Mouse (Mus musculus): ENCODE data around the gene Krtap31-1. TPM values are rescaled to one million over a fixed set of nuclear protein-coding genes. Genes with fewer than 3 reads are reported as not detected.
"Not testable (repeated sequence)": the region's sequence is repeated elsewhere in the genome, so short reads cannot be mapped to it uniquely, and the experiment has no call there.

The Krtap31-1 gene
- polyA plus RNA-seq (2015; fragmentation: Nextera tagmentation; extraction: Ambion mirVana) = not detected in 2 replicates

DNA sequence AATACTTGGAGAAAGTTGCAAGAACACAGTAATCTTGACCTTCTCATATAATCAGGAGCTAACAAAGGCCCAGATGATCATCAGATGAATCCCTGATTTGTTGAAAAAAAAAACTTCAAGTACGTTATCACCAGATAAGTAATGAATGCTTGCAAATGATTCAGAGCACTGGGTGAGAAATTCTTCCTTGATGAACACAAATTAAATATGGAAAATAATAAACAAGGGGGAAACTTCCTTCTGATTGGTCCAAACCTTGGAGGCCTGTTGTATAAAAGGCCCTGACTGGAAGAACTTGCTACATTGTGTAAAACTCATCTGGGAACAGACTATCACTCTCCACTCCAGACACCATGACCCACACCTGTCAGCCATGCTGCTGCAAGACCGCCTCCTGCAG lies at the start of gene Krtap31-1:
TSS of gene Krtap31-1 (plus strand) at position 301 of the 400 bp plus-strand sequence.
- Histone ChIP-seq H3K4me3 (no peak within 1 kb of the TSS), H3K27me3 (no peaks in the 10 kb centered on the region), H3K36me3 (no peaks in the 10 kb centered on the region), H3K4me1 (no peaks in the 10 kb centered on the region), H3K4me2 (no peak within 1 kb of the TSS), H3K9ac (no peak within 1 kb of the TSS), H3K27ac (no peak within 1 kb of the TSS), H3K9me3 (no peaks in the 10 kb centered on the region)
- WGBS = 69% methylated on average over 2 of the region's 2 CpGs
- ATAC-seq (ENCODE audit: borderline replicate concordance, extremely low read depth, low FRiP score, low TSS enrichment) = no peak

DNA sequence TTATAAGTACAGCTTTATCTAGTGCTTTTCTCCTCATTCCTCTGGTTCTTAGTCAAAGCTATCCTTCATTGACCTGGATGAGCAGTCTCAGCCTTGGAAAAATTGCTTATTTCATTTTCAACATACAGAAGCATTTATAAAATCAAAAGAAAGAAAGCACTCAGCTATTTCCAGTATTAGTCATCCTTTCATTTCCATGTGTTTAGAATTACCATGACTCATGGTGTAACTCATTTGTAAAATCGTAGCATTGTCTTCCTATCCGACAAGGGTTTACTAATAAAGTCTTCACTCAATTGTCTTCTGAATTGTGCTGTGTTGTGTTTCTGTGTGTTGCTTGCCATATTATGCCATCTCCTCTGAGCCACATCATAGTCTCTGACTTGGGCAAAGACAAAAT lies 49.0 kb upstream of the Krtap31-1 start:
- no peak overlapping the region for H3K9ac ChIP-seq
- H3K4me1 ChIP-seq = no peaks in the 10 kb centered on the region
- H3K9me3 ChIP-seq = no peaks in the 10 kb centered on the region
- no peaks in the 10 kb centered on the region for H3K27me3 ChIP-seq
- no peaks in the 10 kb centered on the region for H3K36me3 ChIP-seq
- WGBS = 69% methylated on average over 2 of the region's 2 CpGs
- H3K27ac ChIP-seq = no peak overlapping the region
- no peak overlapping the region for H3K4me3 ChIP-seq
- no peak for ATAC-seq (ENCODE audit: borderline replicate concordance, extremely low read depth, low FRiP score, low TSS enrichment)
- no peak overlapping the region for H3K4me2 ChIP-seq

DNA sequence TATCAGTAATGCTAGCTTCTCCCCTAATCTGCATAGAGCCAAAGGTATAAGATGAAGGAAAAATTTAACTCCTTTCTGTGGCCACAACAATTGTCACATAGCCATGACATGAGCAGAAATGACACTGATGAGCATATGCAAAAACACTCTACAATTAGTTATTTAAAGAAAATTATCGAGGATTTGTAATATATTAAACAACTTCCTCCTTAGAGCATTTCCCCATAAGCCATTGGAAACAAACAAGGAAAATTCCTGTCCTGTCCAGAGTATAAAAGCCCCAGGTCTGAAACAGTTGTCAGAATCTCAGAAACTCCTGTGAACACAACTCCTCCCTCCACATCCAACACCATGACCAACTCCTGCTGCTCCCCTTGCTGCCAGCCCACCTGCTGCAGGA lies 43.5 kb upstream of the Krtap31-1 start, which contains the start of gene Gm11559:
TSS of gene Gm11559 (plus strand) at position 301 of the 400 bp plus-strand sequence.
- not testable (repeated sequence) for H3K27me3 ChIP-seq; H3K4me1 ChIP-seq; H3K4me3 ChIP-seq; H3K9me3 ChIP-seq; H3K4me2 ChIP-seq; H3K36me3 ChIP-seq; H3K27ac ChIP-seq; ATAC-seq (ENCODE audit: borderline replicate concordance, extremely low read depth, low FRiP score, low TSS enrichment); H3K9ac ChIP-seq
- WGBS = 61% methylated on average over 1 of the region's 1 CpGs

DNA sequence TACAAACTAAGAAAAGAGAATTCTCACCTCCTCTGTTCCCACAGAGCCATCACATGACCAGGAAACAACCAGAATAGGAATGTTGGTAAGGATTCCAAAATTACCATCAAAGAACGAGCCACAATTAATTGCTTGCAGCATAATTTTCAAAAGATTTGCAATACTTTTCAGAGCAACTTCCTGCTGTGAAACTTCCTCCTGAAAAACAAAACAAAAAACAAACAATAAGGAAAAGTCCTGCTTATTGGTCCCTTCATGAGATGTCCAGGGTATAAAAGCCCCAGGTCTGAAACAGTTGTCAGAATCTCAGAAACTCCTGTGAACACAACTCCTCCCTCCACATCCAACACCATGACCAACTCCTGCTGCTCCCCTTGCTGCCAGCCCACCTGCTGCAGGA lies 34.6 kb upstream of the Krtap31-1 start, which contains the start of gene Krtap9-1:
TSS of gene Krtap9-1 (plus strand) at position 301 of the 400 bp plus-strand sequence.
- ATAC-seq (ENCODE audit: borderline replicate concordance, extremely low read depth, low FRiP score, low TSS enrichment); H3K9me3 ChIP-seq; H3K4me1 ChIP-seq; H3K9ac ChIP-seq; H3K27ac ChIP-seq; H3K4me2 ChIP-seq; H3K36me3 ChIP-seq; H3K27me3 ChIP-seq; H3K4me3 ChIP-seq: not testable (repeated sequence)
- WGBS = 48% methylated on average over 1 of the region's 1 CpGs

DNA sequence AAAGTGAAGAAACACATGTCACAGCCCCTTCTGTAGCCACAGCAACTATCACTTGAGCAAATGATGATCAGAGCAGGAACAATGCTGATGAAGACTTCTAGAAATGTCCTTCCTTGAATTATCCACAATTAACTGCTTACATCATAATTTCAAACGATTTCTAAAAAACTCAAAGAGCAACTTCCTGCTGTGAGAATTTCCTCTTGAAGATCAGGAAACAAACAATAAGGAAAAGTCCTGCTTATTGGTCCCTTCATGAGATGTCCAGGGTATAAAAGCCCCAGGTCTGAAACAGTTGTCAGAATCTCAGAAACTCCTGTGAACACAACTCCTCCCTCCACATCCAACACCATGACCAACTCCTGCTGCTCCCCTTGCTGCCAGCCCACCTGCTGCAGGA lies 28.8 kb upstream of the Krtap31-1 start, which contains the start of gene Gm11567:
TSS of gene Gm11567 (plus strand) at position 301 of the 400 bp plus-strand sequence.
- not testable (repeated sequence) for H3K27ac ChIP-seq; H3K9me3 ChIP-seq; H3K27me3 ChIP-seq; H3K4me3 ChIP-seq; H3K4me2 ChIP-seq; H3K9ac ChIP-seq; H3K4me1 ChIP-seq; H3K36me3 ChIP-seq; ATAC-seq (ENCODE audit: borderline replicate concordance, extremely low read depth, low FRiP score, low TSS enrichment)
- 33% methylated on average over 1 of the region's 1 CpGs for WGBS

DNA sequence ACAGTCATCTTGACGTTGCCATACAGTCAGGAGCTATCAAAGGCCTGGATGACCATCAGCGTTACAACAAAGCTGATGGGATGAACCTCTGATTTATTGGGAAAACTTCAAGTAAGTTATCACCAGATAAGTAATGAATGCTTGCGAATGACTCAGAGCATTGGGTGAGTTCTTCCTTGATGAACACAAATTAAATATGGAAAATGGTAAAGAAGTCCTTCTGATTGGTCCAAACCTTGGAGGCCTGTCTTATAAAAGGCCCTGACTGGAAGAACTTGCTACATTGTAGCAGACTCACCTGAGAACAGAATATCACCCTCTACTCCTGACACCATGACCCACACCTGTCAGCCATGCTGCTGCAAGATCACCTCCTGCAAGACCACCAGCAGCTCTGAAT lies 6.7 kb downstream of the Krtap31-1 start, which contains the start of gene Gm11565:
TSS of gene Gm11565 (plus strand) at position 301 of the 400 bp plus-strand sequence.
- no peak within 1 kb of the TSS for H3K9ac ChIP-seq
- ATAC-seq (ENCODE audit: borderline replicate concordance, extremely low read depth, low FRiP score, low TSS enrichment) = no peak

DNA sequence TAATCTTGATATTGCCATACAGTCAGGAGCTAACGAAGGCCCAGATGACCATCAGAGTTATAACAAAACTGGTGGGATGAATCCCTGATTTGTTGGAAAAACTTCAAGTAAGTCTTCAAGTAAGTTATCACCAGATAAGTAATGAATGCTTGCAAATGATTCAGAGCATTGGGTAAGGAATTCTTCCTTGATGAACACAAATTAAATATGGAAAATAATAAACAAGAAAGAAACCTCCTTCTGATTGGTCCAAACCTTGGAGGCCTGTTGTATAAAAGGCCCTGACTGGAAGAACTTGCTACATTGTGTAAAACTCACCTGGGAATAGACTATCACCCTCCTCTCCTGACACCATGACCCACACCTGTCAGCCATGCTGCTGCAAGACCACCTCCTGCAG lies 28.3 kb downstream of the Krtap31-1 start, which contains the start of gene Krtap31-2:
TSS of gene Krtap31-2 (plus strand) at position 301 of the 400 bp plus-strand sequence.
- ATAC-seq (ENCODE audit: borderline replicate concordance, extremely low read depth, low FRiP score, low TSS enrichment) = no peak
- Histone ChIP-seq H3K27me3 (peaks cover 3% of the 10 kb centered on the region; the same call in 1 of the 2 replicates), H3K9ac (no peak within 1 kb of the TSS), H3K4me1 (no peaks in the 10 kb centered on the region), H3K4me2 (no peak within 1 kb of the TSS), H3K36me3 (no peaks in the 10 kb centered on the region), H3K27ac (no peak within 1 kb of the TSS), H3K9me3 (no peaks in the 10 kb centered on the region), H3K4me3 (no peak within 1 kb of the TSS)
- 75% methylated on average over 1 of the region's 1 CpGs for WGBS

More for the DNA sequence above, 6.7 kb downstream of the Krtap31-1 start, which contains the start of gene Gm11565:
- WGBS = 89% methylated on average over 3 of the region's 3 CpGs
- Histone ChIP-seq H3K4me2 (no peak within 1 kb of the TSS), H3K4me1 (no peaks in the 10 kb centered on the region), H3K27me3 (no peaks in the 10 kb centered on the region), H3K9me3 (no peaks in the 10 kb centered on the region), H3K27ac (no peak within 1 kb of the TSS), H3K4me3 (no peak within 1 kb of the TSS), H3K36me3 (no peaks in the 10 kb centered on the region)

DNA sequence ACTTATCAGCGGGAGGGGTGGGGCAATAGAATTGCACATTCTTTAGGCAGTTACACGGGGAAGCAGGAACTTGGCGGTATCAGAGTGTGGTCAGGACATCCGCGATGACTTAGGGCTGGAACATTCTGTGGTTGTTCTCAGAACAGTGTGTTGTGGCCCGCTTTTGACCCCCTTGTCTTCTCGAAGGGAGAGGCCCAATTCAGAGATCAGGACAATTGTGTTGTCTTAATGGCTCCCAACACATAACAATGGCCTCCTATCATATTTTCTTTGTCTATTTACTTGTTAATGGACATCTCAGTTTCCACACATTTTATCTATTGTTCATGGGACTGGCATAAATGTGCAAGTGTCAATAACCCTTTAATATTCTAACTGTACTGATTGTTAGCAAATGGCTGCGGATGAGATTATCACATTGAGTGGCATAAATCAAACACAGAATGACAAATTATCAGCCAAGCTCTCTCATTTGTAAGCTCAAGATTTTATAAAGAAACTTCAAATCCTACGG lies 30.1 kb downstream of the Krtap31-1 start:
- Histone ChIP-seq H3K36me3 (no peaks in the 10 kb centered on the region), H3K4me3 (no peak overlapping the region), H3K9ac (no peak overlapping the region), H3K27me3 (no peaks in the 10 kb centered on the region), H3K4me2 (no peak overlapping the region), H3K27ac (no peak overlapping the region), H3K4me1 (no peaks in the 10 kb centered on the region), H3K9me3 (no peaks in the 10 kb centered on the region)
- 76% methylated on average over 9 of the region's 9 CpGs for WGBS
- ATAC-seq (ENCODE audit: borderline replicate concordance, extremely low read depth, low FRiP score, low TSS enrichment) = no peak

DNA sequence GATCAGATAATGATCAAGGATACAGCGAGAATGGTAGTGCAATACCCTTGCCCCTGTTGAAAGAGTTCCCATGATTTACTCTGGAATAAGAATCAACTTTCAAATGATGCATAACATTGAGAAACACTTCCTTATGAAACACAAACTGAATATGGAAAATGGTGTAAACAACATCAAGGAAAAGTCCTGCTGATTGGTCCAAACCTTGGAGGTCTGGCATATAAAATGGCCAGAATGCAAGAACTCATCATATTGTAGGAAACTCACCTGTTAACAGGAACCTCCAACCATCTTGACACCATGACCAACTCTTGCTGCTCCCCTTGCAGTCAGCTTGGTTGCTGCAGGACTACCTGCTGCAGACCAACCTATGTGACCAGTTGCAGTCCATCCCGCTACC lies 40.5 kb downstream of the Krtap31-1 start, which contains the start of gene Krtap9-5:
TSS of gene Krtap9-5 (plus strand) at position 301 of the 400 bp plus-strand sequence.
- Histone ChIP-seq H3K36me3 (no peaks in the 10 kb centered on the region), H3K27me3 (no peaks in the 10 kb centered on the region), H3K4me1 (no peaks in the 10 kb centered on the region), H3K9ac (no peak within 1 kb of the TSS), H3K9me3 (no peaks in the 10 kb centered on the region), H3K4me3 (no peak within 1 kb of the TSS), H3K27ac (no peak within 1 kb of the TSS), H3K4me2 (no peak within 1 kb of the TSS)
- 85% methylated on average over 2 of the region's 2 CpGs for WGBS
- no peak for ATAC-seq (ENCODE audit: borderline replicate concordance, extremely low read depth, low FRiP score, low TSS enrichment)

Other genes with a start within 250 kb of the Krtap31-1 start
- not detected in 2 replicates for gene Gm11563, start 249.0 kb upstream of the Krtap31-1 start, polyA plus RNA-seq (2015; fragmentation: Nextera tagmentation; extraction: Ambion mirVana)
- gene Krtap4-6, start 242.0 kb upstream of the Krtap31-1 start, polyA plus RNA-seq (2015; fragmentation: Nextera tagmentation; extraction: Ambion mirVana) = not detected in 2 replicates
- not detected in 2 replicates for gene Gm14190, start 217.2 kb upstream of the Krtap31-1 start, polyA plus RNA-seq (2015; fragmentation: Nextera tagmentation; extraction: Ambion mirVana)
- gene Gm14180, start 173.6 kb upstream of the Krtap31-1 start, polyA plus RNA-seq (2015; fragmentation: Nextera tagmentation; extraction: Ambion mirVana) = not detected in 2 replicates
- gene Gm11595, start 135.0 kb upstream of the Krtap31-1 start, polyA plus RNA-seq (2015; fragmentation: Nextera tagmentation; extraction: Ambion mirVana) = not detected in 2 replicates
- not detected in 2 replicates for gene Krtap4-8, start 127.2 kb upstream of the Krtap31-1 start, polyA plus RNA-seq (2015; fragmentation: Nextera tagmentation; extraction: Ambion mirVana)
- gene Krtap4-9, start 122.7 kb upstream of the Krtap31-1 start, polyA plus RNA-seq (2015; fragmentation: Nextera tagmentation; extraction: Ambion mirVana) = not detected in 2 replicates
- not detected in 2 replicates for gene Gm11596, start 114.5 kb upstream of the Krtap31-1 start, polyA plus RNA-seq (2015; fragmentation: Nextera tagmentation; extraction: Ambion mirVana)
- gene Gm11569, start 109.0 kb upstream of the Krtap31-1 start, polyA plus RNA-seq (2015; fragmentation: Nextera tagmentation; extraction: Ambion mirVana) = not detected in 2 replicates
- gene Gm11554, start 103.5 kb upstream of the Krtap31-1 start, polyA plus RNA-seq (2015; fragmentation: Nextera tagmentation; extraction: Ambion mirVana) = not detected in 2 replicates
- not detected in 2 replicates for gene Krtap4-13, start 98.0 kb upstream of the Krtap31-1 start, polyA plus RNA-seq (2015; fragmentation: Nextera tagmentation; extraction: Ambion mirVana)
- gene Gm11564, start 92.3 kb upstream of the Krtap31-1 start, polyA plus RNA-seq (2015; fragmentation: Nextera tagmentation; extraction: Ambion mirVana) = not detected in 2 replicates
- not detected in 2 replicates for gene 2300003K06Rik, start 69.9 kb upstream of the Krtap31-1 start, polyA plus RNA-seq (2015; fragmentation: Nextera tagmentation; extraction: Ambion mirVana)
- not detected in 2 replicates for gene Krtap4-16, start 56.3 kb upstream of the Krtap31-1 start, polyA plus RNA-seq (2015; fragmentation: Nextera tagmentation; extraction: Ambion mirVana)
- gene Gm11568, start 50.0 kb upstream of the Krtap31-1 start, polyA plus RNA-seq (2015; fragmentation: Nextera tagmentation; extraction: Ambion mirVana) = not detected in 2 replicates
- gene Gm11559, start 43.4 kb upstream of the Krtap31-1 start, polyA plus RNA-seq (2015; fragmentation: Nextera tagmentation; extraction: Ambion mirVana) = not detected in 2 replicates
- gene Krtap9-1, start 34.5 kb upstream of the Krtap31-1 start, polyA plus RNA-seq (2015; fragmentation: Nextera tagmentation; extraction: Ambion mirVana) = not detected in 2 replicates
- not detected in 2 replicates for gene Gm11567, start 28.7 kb upstream of the Krtap31-1 start, polyA plus RNA-seq (2015; fragmentation: Nextera tagmentation; extraction: Ambion mirVana)
- not detected in 2 replicates for gene Gm11565, start 6.8 kb downstream of the Krtap31-1 start, polyA plus RNA-seq (2015; fragmentation: Nextera tagmentation; extraction: Ambion mirVana)
- not detected in 2 replicates for gene Krtap31-2, start 28.4 kb downstream of the Krtap31-1 start, polyA plus RNA-seq (2015; fragmentation: Nextera tagmentation; extraction: Ambion mirVana)
- gene Krtap9-5, start 40.6 kb downstream of the Krtap31-1 start, polyA plus RNA-seq (2015; fragmentation: Nextera tagmentation; extraction: Ambion mirVana) = not detected in 2 replicates
- gene Krtap29-1, start 71.1 kb downstream of the Krtap31-1 start, polyA plus RNA-seq (2015; fragmentation: Nextera tagmentation; extraction: Ambion mirVana) = not detected in 2 replicates
- gene Krtap16-1, start 78.7 kb downstream of the Krtap31-1 start, polyA plus RNA-seq (2015; fragmentation: Nextera tagmentation; extraction: Ambion mirVana) = not detected in 2 replicates
- 1.6 and 2.3 TPM in 2 replicates for gene Krtap17-1, start 86.1 kb downstream of the Krtap31-1 start, polyA plus RNA-seq (2015; fragmentation: Nextera tagmentation; extraction: Ambion mirVana)
- gene Krt33a, start 108.3 kb downstream of the Krtap31-1 start, polyA plus RNA-seq (2015; fragmentation: Nextera tagmentation; extraction: Ambion mirVana) = not detected in 2 replicates
- gene Krt33b, start 121.9 kb downstream of the Krtap31-1 start, polyA plus RNA-seq (2015; fragmentation: Nextera tagmentation; extraction: Ambion mirVana) = not detected in 2 replicates
- gene Krt34, start 133.6 kb downstream of the Krtap31-1 start, polyA plus RNA-seq (2015; fragmentation: Nextera tagmentation; extraction: Ambion mirVana) = 0.34 TPM in 1 of 2 replicates, not detected in the other
- gene Krt31, start 142.6 kb downstream of the Krtap31-1 start, polyA plus RNA-seq (2015; fragmentation: Nextera tagmentation; extraction: Ambion mirVana) = 0.10 TPM in 1 of 2 replicates, not detected in the other
- gene Krt32, start 180.3 kb downstream of the Krtap31-1 start, polyA plus RNA-seq (2015; fragmentation: Nextera tagmentation; extraction: Ambion mirVana) = not detected in 2 replicates
- gene Krt35, start 188.3 kb downstream of the Krtap31-1 start, polyA plus RNA-seq (2015; fragmentation: Nextera tagmentation; extraction: Ambion mirVana) = not detected in 2 replicates
- 0.13 and 0.20 TPM in 2 replicates for gene Krt36, start 197.7 kb downstream of the Krtap31-1 start, polyA plus RNA-seq (2015; fragmentation: Nextera tagmentation; extraction: Ambion mirVana)
- 4.0 and 7.4 TPM in 2 replicates for gene Krt13, start 213.6 kb downstream of the Krtap31-1 start, polyA plus RNA-seq (2015; fragmentation: Nextera tagmentation; extraction: Ambion mirVana)
- gene Krt15, start 228.0 kb downstream of the Krtap31-1 start, polyA plus RNA-seq (2015; fragmentation: Nextera tagmentation; extraction: Ambion mirVana) = 49.1 and 59.3 TPM in 2 replicates
- gene Krt19, start 240.7 kb downstream of the Krtap31-1 start, polyA plus RNA-seq (2015; fragmentation: Nextera tagmentation; extraction: Ambion mirVana) = 253 and 264 TPM in 2 replicates